Mouse (Mus musculus): Measurements from ENCODE around the gene Slc35e3. TPM values are rescaled to one million over a fixed set of nuclear protein-coding genes. Genes with fewer than 3 reads are reported as not detected.
"Not testable (repeated sequence)": the region's sequence is repeated elsewhere in the genome, so short reads cannot be mapped to it uniquely, and the experiment has no call there.

Slc35e3 gene
- polyA plus RNA-seq, 1 experiment from 2014 or later = 34.0 TPM

- H3K4me2 ChIP-seq; ATAC-seq (ENCODE audit: insufficient number of reproducible peaks, insufficient read depth, low FRiP score, low TSS enrichment, low read depth); H3K4me1 ChIP-seq; H3K9ac ChIP-seq; H3K27ac ChIP-seq; H3K27me3 ChIP-seq; H3K9me3 ChIP-seq; H3K4me3 ChIP-seq: not testable (repeated sequence)
- 95% methylated on average over 3 of the region's 3 CpGs for WGBS
- peaks cover 93% of the 10 kb centered on the region for H3K36me3 ChIP-seq
Observed at GRCm38 (mm10) chr10:117758344-117758743, 12.2 kb upstream of the Slc35e3 start.

- peaks cover 93% of the 10 kb centered on the region for H3K36me3 ChIP-seq
- H3K27ac ChIP-seq = no peak overlapping the region
- 97% methylated on average over 7 of the region's 7 CpGs for WGBS
- H3K4me2 ChIP-seq = no peak overlapping the region
- no peak for ATAC-seq (ENCODE audit: insufficient number of reproducible peaks, insufficient read depth, low FRiP score, low TSS enrichment, low read depth)
- H3K9me3 ChIP-seq = no peaks in the 10 kb centered on the region
- no peaks in the 10 kb centered on the region for H3K27me3 ChIP-seq
- no peak overlapping the region for H3K4me3 ChIP-seq
- H3K4me1 ChIP-seq = no peaks in the 10 kb centered on the region
- no peak overlapping the region for H3K9ac ChIP-seq
Observed at GRCm38 (mm10) chr10:117757796-117758342, 11.7 kb upstream of the Slc35e3 start.

GRCm38 (mm10) chr10:117757259-117757658, 11.1 kb upstream of the Slc35e3 start:
- Histone ChIP-seq H3K4me2 (no peak overlapping the region), H3K4me1 (no peaks in the 10 kb centered on the region), H3K27ac (no peak overlapping the region), H3K4me3 (no peak overlapping the region), H3K9ac (no peak overlapping the region), H3K36me3 (peaks cover 93% of the 10 kb centered on the region), H3K9me3 (no peaks in the 10 kb centered on the region), H3K27me3 (no peaks in the 10 kb centered on the region)
- ATAC-seq (ENCODE audit: insufficient number of reproducible peaks, insufficient read depth, low FRiP score, low TSS enrichment, low read depth) = no peak
- 92% methylated on average over 1 of the region's 1 CpGs for WGBS

GRCm38 (mm10) chr10:117756784-117757183, 10.6 kb upstream of the Slc35e3 start:
- Histone ChIP-seq H3K9ac (no peak overlapping the region), H3K9me3 (no peaks in the 10 kb centered on the region), H3K4me3 (no peak overlapping the region), H3K27ac (no peak overlapping the region), H3K4me2 (no peak overlapping the region), H3K36me3 (peaks cover 93% of the 10 kb centered on the region), H3K27me3 (no peaks in the 10 kb centered on the region), H3K4me1 (no peaks in the 10 kb centered on the region)
- WGBS = 94% methylated on average over 5 of the region's 5 CpGs
- no peak for ATAC-seq (ENCODE audit: insufficient number of reproducible peaks, insufficient read depth, low FRiP score, low TSS enrichment, low read depth)

GRCm38 (mm10) chr10:117755799-117756467, 9.8 kb upstream of the Slc35e3 start:
- no peak overlapping the region for H3K27ac ChIP-seq
- no peaks in the 10 kb centered on the region for H3K9me3 ChIP-seq
- H3K9ac ChIP-seq = no peak overlapping the region
- no peak overlapping the region for H3K4me2 ChIP-seq
- peaks cover 93% of the 10 kb centered on the region for H3K36me3 ChIP-seq
- no peaks in the 10 kb centered on the region for H3K4me1 ChIP-seq
- H3K4me3 ChIP-seq = no peak overlapping the region
- no peak for ATAC-seq (ENCODE audit: insufficient number of reproducible peaks, insufficient read depth, low FRiP score, low TSS enrichment, low read depth)
- no peaks in the 10 kb centered on the region for H3K27me3 ChIP-seq
- 92% methylated on average over 11 of the region's 11 CpGs for WGBS

- Histone ChIP-seq H3K4me3 (no peak overlapping the region), H3K36me3 (peaks cover 91% of the 10 kb centered on the region), H3K9me3 (no peaks in the 10 kb centered on the region), H3K4me2 (no peak overlapping the region), H3K4me1 (no peaks in the 10 kb centered on the region), H3K9ac (no peak overlapping the region), H3K27ac (no peak overlapping the region), H3K27me3 (no peaks in the 10 kb centered on the region)
- WGBS = 91% methylated on average over 13 of the region's 13 CpGs
- no peak for ATAC-seq (ENCODE audit: insufficient number of reproducible peaks, insufficient read depth, low FRiP score, low TSS enrichment, low read depth)
Observed at GRCm38 (mm10) chr10:117755086-117755798, 9.1 kb upstream of the Slc35e3 start.

- H3K9me3 ChIP-seq = no peaks in the 10 kb centered on the region
- no peak overlapping the region for H3K4me3 ChIP-seq
- H3K9ac ChIP-seq = no peak overlapping the region
- WGBS = 97% methylated on average over 7 of the region's 7 CpGs
- no peaks in the 10 kb centered on the region for H3K4me1 ChIP-seq
- peaks cover 91% of the 10 kb centered on the region for H3K36me3 ChIP-seq
- H3K27me3 ChIP-seq = no peaks in the 10 kb centered on the region
- no peak for ATAC-seq (ENCODE audit: insufficient number of reproducible peaks, insufficient read depth, low FRiP score, low TSS enrichment, low read depth)
- H3K27ac ChIP-seq = no peak overlapping the region
- H3K4me2 ChIP-seq = no peak overlapping the region
Observed at GRCm38 (mm10) chr10:117754609-117754940, 8.4 kb upstream of the Slc35e3 start.

- Histone ChIP-seq H3K9me3 (no peaks in the 10 kb centered on the region), H3K4me2 (no peak overlapping the region), H3K9ac (no peak overlapping the region), H3K4me3 (no peak overlapping the region), H3K4me1 (no peaks in the 10 kb centered on the region), H3K36me3 (peaks cover 91% of the 10 kb centered on the region), H3K27me3 (no peaks in the 10 kb centered on the region), H3K27ac (no peak overlapping the region)
- no peak for ATAC-seq (ENCODE audit: insufficient number of reproducible peaks, insufficient read depth, low FRiP score, low TSS enrichment, low read depth)
- 93% methylated on average over 8 of the region's 8 CpGs for WGBS
Observed at GRCm38 (mm10) chr10:117753711-117754608, 7.8 kb upstream of the Slc35e3 start.

- no peaks in the 10 kb centered on the region for H3K9me3 ChIP-seq
- 94% methylated on average over 5 of the region's 5 CpGs for WGBS
- H3K4me1 ChIP-seq = no peaks in the 10 kb centered on the region
- no peak overlapping the region for H3K9ac ChIP-seq
- no peak overlapping the region for H3K4me2 ChIP-seq
- H3K27ac ChIP-seq = no peak overlapping the region
- ATAC-seq (ENCODE audit: insufficient number of reproducible peaks, insufficient read depth, low FRiP score, low TSS enrichment, low read depth) = no peak
- H3K27me3 ChIP-seq = no peaks in the 10 kb centered on the region
- no peak overlapping the region for H3K4me3 ChIP-seq
- peaks cover 91% of the 10 kb centered on the region for H3K36me3 ChIP-seq
Observed at GRCm38 (mm10) chr10:117752851-117753647, 6.9 kb upstream of the Slc35e3 start.

GRCm38 (mm10) chr10:117752304-117752821, 6.2 kb upstream of the Slc35e3 start:
- H3K4me3 ChIP-seq = no peak overlapping the region
- WGBS = 96% methylated on average over 7 of the region's 7 CpGs

GRCm38 (mm10) chr10:117751744-117752143, 5.6 kb upstream of the Slc35e3 start:
- 94% methylated on average over 6 of the region's 6 CpGs for WGBS
- H3K4me1 ChIP-seq = no peaks in the 10 kb centered on the region
- no peak overlapping the region for H3K9ac ChIP-seq
- H3K4me2 ChIP-seq = no peak overlapping the region
- peaks cover 83% of the 10 kb centered on the region for H3K36me3 ChIP-seq
- H3K9me3 ChIP-seq = no peaks in the 10 kb centered on the region
- H3K27ac ChIP-seq = no peak overlapping the region
- no peak overlapping the region for H3K4me3 ChIP-seq
- ATAC-seq (ENCODE audit: insufficient number of reproducible peaks, insufficient read depth, low FRiP score, low TSS enrichment, low read depth) = no peak
- no peaks in the 10 kb centered on the region for H3K27me3 ChIP-seq

More at GRCm38 (mm10) chr10:117752304-117752821, 6.2 kb upstream of the Slc35e3 start:
- Histone ChIP-seq H3K4me2 (no peak overlapping the region), H3K36me3 (peaks cover 89% of the 10 kb centered on the region), H3K9me3 (no peaks in the 10 kb centered on the region), H3K4me1 (no peaks in the 10 kb centered on the region), H3K9ac (no peak overlapping the region), H3K27me3 (no peaks in the 10 kb centered on the region), H3K27ac (no peak overlapping the region)
- no peak for ATAC-seq (ENCODE audit: insufficient number of reproducible peaks, insufficient read depth, low FRiP score, low TSS enrichment, low read depth)

Data from embryonic facial prominence, embryonic 13.5 days (tissue).